Mouse (Mus musculus) Patski (cell line): ENCODE measurements at regions not wholly inside any gene's neighbourhood (a gene's known extent, or its start where the extent isn't known, plus 50 kb on each side); places are given as distances from the start of the nearest gene placed in this dataset.

Experiments
- ATAC-seq: fragments of 100-300 bp; one replicate; pipeline ENCODE4 v1.8.0; 2021
- CTCF ChIA-PET: fragments of 350-600 bp; sonication (Branson Sonifier 250); formaldehyde crosslinking; loops from one replicate; lab custom pipeline; 2022; ENCODE audit warnings: inconsistent platforms; lab: Charles Lee
- POLR2A ChIA-PET: fragments of 350-600 bp; sonication (Branson Sonifier 250); formaldehyde crosslinking; loops from one replicate; lab custom pipeline; 2022; ENCODE audit warnings: antibody characterized with exemption, inconsistent platforms; lab: Charles Lee
- DNase-seq: peaks from one replicate; pipeline ENCODE4 v3.0.0-alpha.2; 2011; ENCODE audit warnings: low read depth, low spot score
- H3K27me3 ChIP-seq: fragments of 371-371 bp; one replicate; pipeline ENCODE4 v1.5.1; 2021
- CTCF ChIP-seq: fragments of 100-300 bp; IDR thresholded peaks from one replicate; pipeline ENCODE4 v1.5.1; 2021
- in situ Hi-C: fragments of 300-500 bp; cut with MboI; formaldehyde crosslinking; loops from 3 replicates; pipeline ENCODE4 v1.11.1; 2018; ENCODE audit warnings: low pct_unique_long_range_greater_than_20kb, mixed read lengths

- DNase-seq, result no peak
- in situ Hi-C loops, result no loop called here
- POLR2A ChIA-PET, result no interaction called here
- TF ChIP-seq CTCF, result no peak
- no peak for ATAC-seq
- no peaks in the 10 kb centered on the region for H3K27me3 ChIP-seq
- CTCF ChIA-PET, result no interaction called here
These were observed 888.1 kb upstream of the Tenm2 start for GRCm38 (mm10) chr11:38123789-38124330.

GRCm38 (mm10) chr11:38122474-38122873, 886.7 kb upstream of the Tenm2 start:
- POLR2A ChIA-PET, result no interaction called here
- ATAC-seq (no peak), DNase-seq (no peak)
- in situ Hi-C loops, result no loop called here
- CTCF ChIA-PET, result no interaction called here
- H3K27me3 ChIP-seq, result no peaks in the 10 kb centered on the region
- no peak for TF ChIP-seq CTCF

GRCm38 (mm10) chr11:38121051-38121616, 885.4 kb upstream of the Tenm2 start:
- DNase-seq (no peak), ATAC-seq (no peak)
- CTCF ChIA-PET, result no interaction called here
- no peaks in the 10 kb centered on the region for H3K27me3 ChIP-seq
- in situ Hi-C loops, result no loop called here
- no peak for TF ChIP-seq CTCF
- POLR2A ChIA-PET, result no interaction called here

GRCm38 (mm10) chr11:38117741-38118140, 882.0 kb upstream of the Tenm2 start:
- no peak for ATAC-seq
- no peaks in the 10 kb centered on the region for H3K27me3 ChIP-seq
- ChIA-PET POLR2A (no interaction called here), CTCF (no interaction called here)
- no peak for TF ChIP-seq CTCF
- in situ Hi-C loops, result no loop called here
- DNase-seq, result no peak

- in situ Hi-C loops, result no loop called here
- ChIA-PET CTCF (no interaction called here), POLR2A (no interaction called here)
- DNase-seq, result no peak
- TF ChIP-seq CTCF, result no peak
- no peak for ATAC-seq
- H3K27me3 ChIP-seq, result no peaks in the 10 kb centered on the region
These were observed 856.4 kb upstream of the Tenm2 start for GRCm38 (mm10) chr11:38092202-38092601.

- TF ChIP-seq CTCF, result no peak
- H3K27me3 ChIP-seq, result no peaks in the 10 kb centered on the region
- in situ Hi-C loops, result no loop called here
- no peak for DNase-seq
- ChIA-PET CTCF (no interaction called here), POLR2A (no interaction called here)
- no peak for ATAC-seq
These were observed 839.5 kb upstream of the Tenm2 start for GRCm38 (mm10) chr11:38075171-38075732.

- ATAC-seq (no peak), DNase-seq (no peak)
- no peaks in the 10 kb centered on the region for H3K27me3 ChIP-seq
- ChIA-PET CTCF (no interaction called here), POLR2A (no interaction called here)
- in situ Hi-C loops, result no loop called here
- no peak for TF ChIP-seq CTCF
These were observed 833.9 kb upstream of the Tenm2 start for GRCm38 (mm10) chr11:38069635-38070034.

- TF ChIP-seq CTCF, result no peak
- POLR2A ChIA-PET, result no interaction called here
- H3K27me3 ChIP-seq, result no peaks in the 10 kb centered on the region
- no peak for ATAC-seq
- in situ Hi-C loops, result no loop called here
- DNase-seq, result no peak
- CTCF ChIA-PET, result no interaction called here
These were observed 831.9 kb upstream of the Tenm2 start for GRCm38 (mm10) chr11:38067682-38068081.

- TF ChIP-seq CTCF, result no peak
- POLR2A ChIA-PET, result no interaction called here
These were observed 830.3 kb upstream of the Tenm2 start for GRCm38 (mm10) chr11:38066091-38066490.

GRCm38 (mm10) chr11:38060105-38060504, 824.3 kb upstream of the Tenm2 start:
- ChIA-PET POLR2A (no interaction called here), CTCF (no interaction called here)
- no peak for ATAC-seq
- H3K27me3 ChIP-seq, result no peaks in the 10 kb centered on the region
- TF ChIP-seq CTCF, result no peak
- in situ Hi-C loops, result no loop called here
- DNase-seq, result no peak

More at GRCm38 (mm10) chr11:38066091-38066490, 830.3 kb upstream of the Tenm2 start:
- H3K27me3 ChIP-seq, result no peaks in the 10 kb centered on the region
- in situ Hi-C loops, result no loop called here
- ATAC-seq, result no peak
- no peak for DNase-seq
- CTCF ChIA-PET, result no interaction called here

GRCm38 (mm10) chr11:38058896-38059295, 823.1 kb upstream of the Tenm2 start:
- no peak for TF ChIP-seq CTCF
- CTCF ChIA-PET, result interaction anchor here (1.0 kb wide), 1 partner anchor 165 kb away, joined by 3 read pairs; no protein-coding TSS in a partner anchor
- ATAC-seq (no peak), DNase-seq (no peak)
- H3K27me3 ChIP-seq, result no peaks in the 10 kb centered on the region
- in situ Hi-C loops, result no loop called here
- POLR2A ChIA-PET, result interaction anchor here (0.6 kb wide), 1 partner anchor 14 kb away, joined by 5 read pairs; no protein-coding TSS in a partner anchor
